Mouse (Mus musculus) intestine, postnatal 0 days (tissue): Measurements from ENCODE around the gene Cacna1g. TPM values are rescaled to one million over a fixed set of nuclear protein-coding genes. Genes with fewer than 3 reads are reported as not detected.

Source experiments
- ATAC-seq: fragments of 200-750 bp; cut with Nextera tagmentation; 2 replicates; pipeline ENCODE4 v1.8.0; 2017; ENCODE audit warnings: mild to moderate bottlenecking, moderate TSS enrichment, moderate library complexity
- H3K27ac ChIP-seq: fragments of 300-500 bp; sonication (generic); 2 replicates; pipeline ENCODE4 v1.5.1; 2014; ENCODE audit warnings: mild to moderate bottlenecking, low read depth, low read length, moderate library complexity
- H3K27me3 ChIP-seq: fragments of 300-500 bp; sonication (generic); replicated peaks from 2 replicates; pipeline ENCODE4 v1.6.1; 2014; ENCODE audit warnings: low read length, mixed read lengths; ENCODE audit not compliant: control insufficient read depth, insufficient read depth
- H3K36me3 ChIP-seq: fragments of 300-500 bp; sonication (generic); 2 replicates; pipeline ENCODE4 v1.6.1; 2014; ENCODE audit warnings: mild to moderate bottlenecking, moderate library complexity; ENCODE audit not compliant: control insufficient read depth, insufficient read depth
- H3K4me1 ChIP-seq: fragments of 300-500 bp; sonication (generic); replicated peaks from 2 replicates; pipeline ENCODE4 v1.6.1; 2014; ENCODE audit warnings: antibody characterized with exemption, low read length, mixed read lengths; ENCODE audit not compliant: control insufficient read depth, insufficient read depth
- H3K4me2 ChIP-seq: fragments of 300-500 bp; sonication (generic); replicated peaks from 2 replicates; pipeline ENCODE4 v1.6.1; 2014; ENCODE audit warnings: low read depth, mild to moderate bottlenecking, moderate library complexity
- H3K4me3 ChIP-seq: fragments of 300-500 bp; sonication (generic); 2 replicates; pipeline ENCODE4 v1.5.1; 2014; ENCODE audit warnings: low read depth, low read length
- H3K9ac ChIP-seq: fragments of 300-500 bp; sonication (generic); 2 replicates; pipeline ENCODE4 v1.6.1; 2014; ENCODE audit warnings: mild to moderate bottlenecking, low read depth, low read length
- H3K9me3 ChIP-seq: fragments of 300-500 bp; sonication (generic); 2 replicates; pipeline ENCODE4 v1.6.1; 2016; ENCODE audit warnings: mixed run types; ENCODE audit not compliant: control insufficient read depth
- CTCF ChIP-seq: sonication (generic); IDR thresholded peaks from 2 replicates; pipeline ENCODE4 v1.5.1; 2016; ENCODE audit warnings: low read depth, mild to moderate bottlenecking, control low read depth, antibody characterized with exemption, moderate library complexity
- WGBS: fragments of 180-500 bp; shearing (Covaris S2); extraction: QIAGEN DNeasy Blood & Tissue Kit; methylation state at CpG from one replicate; pipeline ENCODE4 v1.1.7; 2014; 5-methylcytosine and 5-hydroxymethylcytosine counted together
- polyA plus RNA-seq: library from polyadenylated mRNA; unstranded; fragments of >200 nt; fragmentation: Nextera tagmentation; extraction: Ambion mirVana; gene quantifications from 2 replicates; pipeline ENCODE4 v1.2.1, GENCODE M21; 2015

Cacna1g gene
- polyA plus RNA-seq, 1 experiment from 2014 or later = 1.2 TPM

DNA sequence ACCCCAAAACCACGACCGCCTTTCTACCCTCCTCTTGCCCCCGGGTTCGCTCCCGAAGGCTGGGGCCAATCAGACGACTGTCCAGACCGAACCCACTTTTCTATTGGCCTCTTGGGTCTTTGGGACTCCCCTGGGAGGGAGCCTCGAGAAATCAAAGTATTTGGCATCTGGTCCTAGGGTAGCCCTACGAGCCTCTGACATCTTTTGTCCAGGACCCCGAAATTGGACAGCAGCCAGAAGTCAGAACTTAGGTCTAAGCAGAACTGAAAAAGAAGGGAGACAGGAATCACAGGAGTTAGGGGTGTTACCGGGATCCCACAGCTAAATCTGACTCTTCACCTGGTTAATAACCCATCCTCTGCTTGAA, 529 bp upstream of the Cacna1g start:
- no peak for TF ChIP-seq CTCF
- WGBS = 1% methylated on average over 10 of the region's 11 CpGs
- no peak for ATAC-seq
- H3K27ac ChIP-seq = no peak overlapping the region
- no peaks in the 10 kb centered on the region for H3K36me3 ChIP-seq
- H3K4me1 ChIP-seq = peaks cover 3% of the 10 kb centered on the region; the same call in 1 of the 2 replicates
- H3K4me3 ChIP-seq = peak overlapping the region; percentile 54
- no peak overlapping the region for H3K9ac ChIP-seq
- H3K9me3 ChIP-seq = no peaks in the 10 kb centered on the region
- H3K4me2 ChIP-seq = peak overlapping the region; percentile 88
- H3K27me3 ChIP-seq = peaks cover 59% of the 10 kb centered on the region

DNA sequence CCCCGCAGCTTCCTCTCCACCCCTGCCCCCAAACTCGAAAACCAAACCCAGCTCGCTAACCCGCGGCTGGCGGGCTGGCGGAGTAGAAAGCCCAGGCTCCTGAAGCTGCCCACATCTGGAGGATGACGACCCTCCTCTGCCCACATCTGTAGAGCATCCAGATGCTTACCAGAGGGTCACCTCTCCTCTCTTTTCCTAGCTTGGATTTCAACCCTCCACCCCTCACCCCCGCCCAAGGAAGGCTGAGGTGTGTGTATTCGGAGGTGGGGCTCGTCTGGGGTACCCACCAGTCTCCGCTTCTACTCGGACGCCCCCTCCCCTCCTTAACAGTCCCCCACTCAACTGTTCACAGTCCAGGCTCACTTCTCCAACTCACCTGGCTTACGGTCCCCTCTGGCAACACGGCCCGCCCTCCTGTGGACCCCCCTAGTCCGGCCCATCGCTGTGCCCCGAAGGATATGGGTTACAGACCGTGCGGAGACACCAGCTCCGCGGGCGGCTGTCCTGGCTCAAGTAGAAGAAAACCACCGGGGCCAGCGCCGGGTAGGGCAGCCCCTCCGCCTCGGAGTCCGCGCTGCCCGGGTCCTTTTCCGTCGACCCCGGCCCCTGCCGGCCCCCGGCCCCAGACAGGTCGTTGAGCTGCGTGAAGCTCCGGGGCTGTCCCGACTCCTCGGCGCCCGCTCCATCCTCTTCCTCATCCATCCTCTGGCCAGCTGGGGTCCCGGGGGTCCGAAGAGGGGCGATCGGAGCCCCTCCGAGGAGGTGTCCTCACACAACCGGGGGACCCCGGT, 887 bp downstream of the Cacna1g start:
- no peak overlapping the region for H3K27ac ChIP-seq
- peak overlapping the region; percentile 43 for H3K9ac ChIP-seq
- peak overlapping the region; percentile 54 for H3K4me3 ChIP-seq
- H3K36me3 ChIP-seq = no peaks in the 10 kb centered on the region
- TF ChIP-seq CTCF = no peak
- peak overlapping the region; percentile 88 for H3K4me2 ChIP-seq
- no peak for ATAC-seq
- H3K9me3 ChIP-seq = no peaks in the 10 kb centered on the region
- 2% methylated on average over 52 of the region's 52 CpGs for WGBS
- H3K27me3 ChIP-seq = peaks cover 57% of the 10 kb centered on the region
- H3K4me1 ChIP-seq = peaks cover 3% of the 10 kb centered on the region; the same call in 1 of the 2 replicates

DNA sequence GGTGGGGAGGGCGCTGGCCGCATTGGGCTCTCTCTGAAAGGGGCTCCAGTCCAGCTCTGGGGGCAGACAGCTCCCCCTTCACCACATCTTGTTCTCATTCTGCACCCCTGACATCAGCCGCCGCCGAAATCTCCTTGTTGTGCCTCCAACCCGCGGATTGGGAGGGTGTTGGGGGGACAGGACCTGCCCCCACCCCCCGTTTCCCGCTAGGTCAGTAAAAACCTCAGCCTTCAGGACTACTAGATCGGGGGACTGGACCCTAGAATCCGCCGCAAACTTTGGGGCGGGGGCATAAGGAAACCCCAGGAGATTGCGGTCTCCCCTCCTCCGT, 1.4 kb downstream of the Cacna1g start:
- peak overlapping the region; percentile 54 for H3K4me3 ChIP-seq
- H3K4me1 ChIP-seq = peaks cover 3% of the 10 kb centered on the region; the same call in 1 of the 2 replicates
- H3K9ac ChIP-seq = 0 out of 2 replicates have a peak overlapping the region, but pooled peaks have one; percentile 43
- H3K27ac ChIP-seq = no peak overlapping the region
- H3K9me3 ChIP-seq = no peaks in the 10 kb centered on the region
- peaks cover 52% of the 10 kb centered on the region for H3K27me3 ChIP-seq
- no peaks in the 10 kb centered on the region for H3K36me3 ChIP-seq
- WGBS = 2% methylated on average over 15 of the region's 15 CpGs
- peak overlapping the region; percentile 88 for H3K4me2 ChIP-seq
- no peak for ATAC-seq
- no peak for TF ChIP-seq CTCF

DNA sequence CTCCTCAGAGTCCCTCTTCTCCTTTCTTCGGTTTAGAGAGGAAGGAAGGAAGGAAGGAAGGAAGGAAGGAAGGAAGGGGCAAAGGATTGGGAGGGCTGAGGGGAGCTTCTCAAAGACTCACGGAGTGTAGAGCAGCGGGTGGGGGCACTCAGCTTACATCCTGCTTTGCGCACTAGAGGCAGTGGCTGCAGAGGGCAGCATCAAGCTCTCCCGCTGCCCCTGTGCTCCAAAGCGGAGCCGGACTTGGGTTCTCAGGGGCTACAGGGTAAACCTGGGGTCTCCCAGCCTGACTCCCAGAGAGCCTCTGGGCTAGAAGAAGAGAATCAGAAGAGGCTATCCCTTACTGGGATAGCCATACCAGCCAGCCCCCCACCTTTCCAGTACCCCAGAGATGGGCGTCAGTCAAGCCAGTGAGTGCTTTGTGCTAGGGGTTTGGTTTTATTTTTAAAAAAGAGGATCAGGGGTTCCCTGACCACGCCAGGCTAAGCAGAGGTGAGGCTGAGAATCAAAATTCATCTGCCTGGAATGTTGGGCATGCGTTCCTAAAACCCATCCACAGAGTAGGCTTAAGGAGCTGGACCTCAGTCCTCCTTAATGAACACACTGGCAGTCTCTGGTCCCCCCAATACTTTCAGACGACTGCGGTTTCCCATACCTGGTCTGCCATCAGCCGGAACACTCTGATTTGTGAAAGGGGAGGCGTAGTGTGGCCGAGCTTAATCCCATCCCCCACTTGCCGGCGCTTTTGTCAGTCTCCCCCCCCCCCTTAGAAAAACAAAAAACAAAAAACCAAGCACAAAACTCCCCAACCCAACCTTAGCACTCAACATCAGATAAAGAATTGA, 2.0 kb downstream of the Cacna1g start:
- Histone ChIP-seq H3K9me3 (no peaks in the 10 kb centered on the region), H3K9ac (0 out of 2 replicates have a peak overlapping the region, but pooled peaks have one; percentile 43), H3K4me2 (peak overlapping the region; percentile 88), H3K36me3 (no peaks in the 10 kb centered on the region), H3K4me1 (peaks cover 3% of the 10 kb centered on the region; the same call in 1 of the 2 replicates), H3K4me3 (peak overlapping the region; percentile 54), H3K27me3 (peaks cover 50% of the 10 kb centered on the region), H3K27ac (no peak overlapping the region)
- TF ChIP-seq CTCF = peak; percentile 33
- WGBS = 17% methylated on average over 16 of the region's 17 CpGs
- no peak for ATAC-seq

DNA sequence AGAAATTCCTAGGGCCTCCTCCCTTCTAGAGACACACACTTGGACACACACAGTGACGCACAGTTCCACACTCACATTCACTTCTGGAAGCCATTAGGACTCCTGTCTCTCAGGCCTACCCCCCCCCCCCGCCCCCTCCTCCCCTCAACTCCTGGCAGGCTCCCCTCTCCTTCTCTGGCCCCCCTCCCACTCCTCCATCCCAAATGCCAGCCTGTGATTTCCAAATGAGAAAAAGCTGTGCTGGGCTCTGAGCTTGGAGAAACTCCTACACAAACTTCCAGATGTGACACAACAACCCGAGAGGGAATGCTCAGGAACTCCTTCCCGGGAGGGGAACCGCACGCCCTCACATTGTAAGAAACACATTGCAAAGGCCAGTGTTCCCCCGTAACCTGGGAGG, 3.6 kb downstream of the Cacna1g start:
- peaks cover 3% of the 10 kb centered on the region; the same call in 1 of the 2 replicates for H3K4me1 ChIP-seq

More for the DNA sequence above, 3.6 kb downstream of the Cacna1g start:
- no peak for ATAC-seq
- no peaks in the 10 kb centered on the region for H3K36me3 ChIP-seq
- 46% methylated on average over 7 of the region's 7 CpGs for WGBS
- TF ChIP-seq CTCF = no peak
- H3K27ac ChIP-seq = no peak overlapping the region
- H3K4me3 ChIP-seq = no peak overlapping the region
- no peaks in the 10 kb centered on the region for H3K9me3 ChIP-seq
- H3K4me2 ChIP-seq = no peak overlapping the region
- H3K9ac ChIP-seq = no peak overlapping the region
- H3K27me3 ChIP-seq = peaks cover 38% of the 10 kb centered on the region
